Mouse (Mus musculus) brain, embryonic 14.5 days (tissue): Measurements from ENCODE around the gene Pld4. TPM values are rescaled to one million over a fixed set of nuclear protein-coding genes. Genes with fewer than 3 reads are reported as not detected.

Source experiments
- DNase-seq: peaks from one replicate; pipeline ENCODE4 v3.0.0-alpha.2; 2011; ENCODE audit warnings: low read depth
- CTCF ChIP-seq: fragments of 200-500 bp; IDR thresholded peaks from 2 replicates; pipeline ENCODE4 v1.5.1; 2012; ENCODE audit warnings: inconsistent platforms, mild to moderate bottlenecking, moderate library complexity, borderline replicate concordance; ENCODE audit not compliant: insufficient read depth, insufficient read length; ENCODE audit errors: extremely low read depth
- POLR2A ChIP-seq: fragments of 200-500 bp; IDR thresholded peaks from 2 replicates; pipeline ENCODE4 v1.6.1; 2012; ENCODE audit warnings: mild to moderate bottlenecking, inconsistent platforms, borderline replicate concordance; ENCODE audit not compliant: poor library complexity, insufficient read depth, insufficient read length, severe bottlenecking; ENCODE audit errors: extremely low read depth
- polyA plus RNA-seq: library from polyadenylated mRNA; depleted of rRNA; stranded (reverse); fragments of >200 nt; gene quantifications from 2 replicates; pipeline ENCODE4 v1.2.3, GENCODE M21; 2012

Pld4 gene
- polyA plus RNA-seq, 1 experiment, result 6.5 TPM

GRCm38 (mm10) chr12:112743168-112743975, 17.1 kb upstream of the Pld4 start:
- peak; percentile 84 for DNase-seq
- TF ChIP-seq POLR2A (no peak), CTCF (peak; percentile 89)

GRCm38 (mm10) chr12:112744211-112744610, 16.2 kb upstream of the Pld4 start:
- DNase-seq, result no peak
- no peak for TF ChIP-seq CTCF

GRCm38 (mm10) chr12:112744891-112745580, 15.4 kb upstream of the Pld4 start:
- TF ChIP-seq CTCF (no peak), POLR2A (no peak)
- DNase-seq, result no peak

GRCm38 (mm10) chr12:112745716-112746115, 14.7 kb upstream of the Pld4 start:
- TF ChIP-seq CTCF (no peak), POLR2A (no peak)
- DNase-seq, result no peak

GRCm38 (mm10) chr12:112746461-112746807, 14.0 kb upstream of the Pld4 start:
- DNase-seq, result no peak
- TF ChIP-seq POLR2A (no peak), CTCF (no peak)

- TF ChIP-seq POLR2A (no peak), CTCF (peak; percentile 62; the same call in 1 of the 2 replicates)
- DNase-seq, result peak; percentile 93
Measured at GRCm38 (mm10) chr12:112746808-112747605, 13.4 kb upstream of the Pld4 start.

GRCm38 (mm10) chr12:112747606-112747970, 12.9 kb upstream of the Pld4 start:
- no peak for TF ChIP-seq CTCF
- no peak for TF ChIP-seq POLR2A

GRCm38 (mm10) chr12:112750976-112751375, 9.5 kb upstream of the Pld4 start:
- TF ChIP-seq CTCF (no peak), POLR2A (no peak)
- no peak for DNase-seq

More at GRCm38 (mm10) chr12:112747606-112747970, 12.9 kb upstream of the Pld4 start:
- DNase-seq, result no peak

GRCm38 (mm10) chr12:112752399-112752798, 8.1 kb upstream of the Pld4 start:
- DNase-seq, result no peak
- TF ChIP-seq CTCF (no peak), POLR2A (no peak)

- no peak for DNase-seq
Measured at GRCm38 (mm10) chr12:112755900-112756299, 4.6 kb upstream of the Pld4 start.

GRCm38 (mm10) chr12:112757896-112758295, 2.6 kb upstream of the Pld4 start:
- DNase-seq, result no peak
- no peak for TF ChIP-seq POLR2A
- no peak for TF ChIP-seq CTCF

More at GRCm38 (mm10) chr12:112755900-112756299, 4.6 kb upstream of the Pld4 start:
- TF ChIP-seq CTCF (no peak), POLR2A (no peak)
